12 mouse cellular contexts compared by ENCODE assay signal in genomic region chr5:66392861-66393529, GRCm38 (mm10).
DNase-seq lines count a peak whose midpoint lies in the region; ATAC-seq and TF ChIP-seq lines count a peak whose summit lies in the region.
"Had no signal": no experiment of that assay in that cellular context is flagged by ENCODE, and none has a peak within 500 bp of the region (broad histone marks: within the 10 kb centered on the region; RNA-seq: fewer than 3 reads in every experiment).

No protein-coding gene starts in this region.

- no peak overlapping the region for H3K27ac ChIP-seq in forebrain, postnatal 0 days (ENCODE audit: low read depth, low read length)
- H3K27ac ChIP-seq in forebrain, embryonic 10.5 days, result no peak overlapping the region
- H3K27ac ChIP-seq in midbrain, postnatal 0 days (ENCODE audit: low read depth, low read length), result no peak overlapping the region
- H3K27ac ChIP-seq in midbrain, embryonic 13.5 days, result no peak overlapping the region
- H3K27ac ChIP-seq in stomach, postnatal 0 days (replicated peaks), result no peak overlapping the region
- H3K27ac ChIP-seq: liver, embryonic 15.5 days had no signal

- 0 out of 2 replicates have a peak, but pooled peaks cover 3% of the 10 kb centered on the region for H3K36me3 ChIP-seq in forebrain, postnatal 0 days (ENCODE audit: insufficient read depth)
- H3K36me3 ChIP-seq in forebrain, embryonic 10.5 days (replicated peaks), result 0 out of 2 replicates have a peak, but pooled peaks cover under 1% of the 10 kb centered on the region
- no peaks in the 10 kb centered on the region for H3K36me3 ChIP-seq in midbrain, postnatal 0 days (ENCODE audit: insufficient read depth, low read length)
- peaks cover 3% of the 10 kb centered on the region for H3K36me3 ChIP-seq in midbrain, embryonic 13.5 days
- H3K36me3 ChIP-seq in stomach, postnatal 0 days (ENCODE audit: control insufficient read depth, insufficient read depth, low read length), result no peaks in the 10 kb centered on the region
- H3K36me3 ChIP-seq: G1E; liver, embryonic 15.5 days had no signal

- 51% methylated on average over 18 of the region's 18 CpGs for WGBS in forebrain, postnatal 0 days
- 66% methylated on average over 18 of the region's 18 CpGs for WGBS in forebrain, embryonic 10.5 days
- 57% methylated on average over 18 of the region's 18 CpGs for WGBS in midbrain, postnatal 0 days
- WGBS in midbrain, embryonic 13.5 days, result 64% methylated on average over 18 of the region's 18 CpGs
- 60% methylated on average over 18 of the region's 18 CpGs for WGBS in stomach, postnatal 0 days

- no peak overlapping the region for H3K4me2 ChIP-seq in forebrain, postnatal 0 days (ENCODE audit: low read depth)
- H3K4me2 ChIP-seq in midbrain, postnatal 0 days (ENCODE audit: low read depth, low read length, poor library complexity, severe bottlenecking), result no peak overlapping the region
- H3K4me2 ChIP-seq in midbrain, embryonic 13.5 days (replicated peaks), result no peak overlapping the region
- H3K4me2 ChIP-seq in stomach, postnatal 0 days (replicated peaks; ENCODE audit: low read depth), result no peak overlapping the region
- H3K4me2 ChIP-seq: liver, embryonic 15.5 days had no signal

- no peak for TF ChIP-seq CTCF in forebrain, postnatal 0 days (IDR thresholded peaks at IDR 0.05; ENCODE audit: low read depth)
- TF ChIP-seq CTCF in midbrain, postnatal 0 days (IDR thresholded peaks at IDR 0.05), result no peak
- no peak for TF ChIP-seq CTCF in stomach, postnatal 0 days (IDR thresholded peaks at IDR 0.05; ENCODE audit: low read depth)

- ATAC-seq in forebrain, postnatal 0 days, result peak; percentile 34; the same call in 1 of the 2 replicates
- ATAC-seq in midbrain, postnatal 0 days (ENCODE audit: low FRiP score), result no peak
- no peak for ATAC-seq in midbrain, embryonic 13.5 days
- ATAC-seq in stomach, postnatal 0 days (ENCODE audit: low FRiP score, low TSS enrichment), result peak; percentile 59; the same call in 1 of the 2 replicates
- no peak for ATAC-seq in CD4-positive, CD25-positive, alpha-beta regulatory T cell, adult 4 months
- ATAC-seq: midbrain, embryonic 16.5 days had no signal

- no peaks in the 10 kb centered on the region for H3K4me1 ChIP-seq in forebrain, postnatal 0 days (ENCODE audit: insufficient read depth)
- H3K4me1 ChIP-seq in forebrain, embryonic 10.5 days, result peaks cover 20% of the 10 kb centered on the region
- no peaks in the 10 kb centered on the region for H3K4me1 ChIP-seq in midbrain, postnatal 0 days (ENCODE audit: insufficient read depth, low read length)
- H3K4me1 ChIP-seq in midbrain, embryonic 13.5 days (replicated peaks), result peaks cover 25% of the 10 kb centered on the region
- H3K4me1 ChIP-seq in stomach, postnatal 0 days (replicated peaks; ENCODE audit: control insufficient read depth, insufficient read depth), result no peaks in the 10 kb centered on the region
- H3K4me1 ChIP-seq: liver, embryonic 15.5 days had no signal

- TF ChIP-seq EP300 in stomach, postnatal 0 days (optimal IDR thresholded peaks at IDR 0.05), result no peak

- H3K9me3 ChIP-seq in forebrain, postnatal 0 days (ENCODE audit: low read length), result no peaks in the 10 kb centered on the region
- no peaks in the 10 kb centered on the region for H3K9me3 ChIP-seq in forebrain, embryonic 10.5 days
- H3K9me3 ChIP-seq in midbrain, postnatal 0 days (ENCODE audit: low read length), result no peaks in the 10 kb centered on the region
- no peaks in the 10 kb centered on the region for H3K9me3 ChIP-seq in midbrain, embryonic 13.5 days
- H3K9me3 ChIP-seq in stomach, postnatal 0 days (ENCODE audit: control insufficient read depth, low read length), result no peaks in the 10 kb centered on the region
- H3K9me3 ChIP-seq: liver, embryonic 15.5 days had no signal

- H3K4me3 ChIP-seq in forebrain, postnatal 0 days (ENCODE audit: low read depth, low read length), result no peak overlapping the region
- no peak overlapping the region for H3K4me3 ChIP-seq in forebrain, embryonic 10.5 days
- H3K4me3 ChIP-seq in midbrain, postnatal 0 days (ENCODE audit: low read depth, low read length), result no peak overlapping the region
- H3K4me3 ChIP-seq in midbrain, embryonic 13.5 days (replicated peaks), result no peak overlapping the region
- no peak overlapping the region for H3K4me3 ChIP-seq in stomach, postnatal 0 days (ENCODE audit: low read depth, low read length)
- H3K4me3 ChIP-seq: liver, embryonic 15.5 days had no signal

- no peaks in the 10 kb centered on the region for H3K27me3 ChIP-seq in forebrain, postnatal 0 days (ENCODE audit: insufficient read depth, low read length)
- no peaks in the 10 kb centered on the region for H3K27me3 ChIP-seq in forebrain, embryonic 10.5 days (ENCODE audit: poor library complexity, severe bottlenecking)
- H3K27me3 ChIP-seq in midbrain, postnatal 0 days (ENCODE audit: insufficient read depth, low read length), result no peaks in the 10 kb centered on the region
- H3K27me3 ChIP-seq in midbrain, embryonic 13.5 days, result no peaks in the 10 kb centered on the region
- H3K27me3 ChIP-seq in stomach, postnatal 0 days (ENCODE audit: control insufficient read depth, insufficient read depth, low read length), result no peaks in the 10 kb centered on the region
- H3K27me3 ChIP-seq: liver, embryonic 15.5 days had no signal

- no peak for DNase-seq in forebrain, postnatal 0 days
- no peak for DNase-seq in forebrain, embryonic 10.5 days (ENCODE audit: extremely low spot score, low spot score)
- DNase-seq in midbrain, postnatal 0 days (ENCODE audit: low spot score), result peak; percentile 68
- DNase-seq in cerebellum, postnatal 36 days, result peak; percentile 22 to 27
- DNase-seq in stomach, postnatal 0 days (ENCODE audit: low spot score), result peak; percentile 55
- no peak for DNase-seq in adipocyte (ENCODE audit: low spot score)
- DNase-seq: retina, postnatal 1 day had no signal

- no peak overlapping the region for H3K9ac ChIP-seq in forebrain, postnatal 0 days
- no peak overlapping the region for H3K9ac ChIP-seq in midbrain, postnatal 0 days (replicated peaks; ENCODE audit: low read length, poor library complexity, severe bottlenecking)
- no peak overlapping the region for H3K9ac ChIP-seq in midbrain, embryonic 13.5 days (replicated peaks)
- H3K9ac ChIP-seq in stomach, postnatal 0 days (ENCODE audit: low read length), result no peak overlapping the region
- H3K9ac ChIP-seq: liver, embryonic 15.5 days had no signal

Comparison
In these comparisons a context has a peak if more than half of its experiments do, and no peak if none do; other contexts are left out.
1. ATAC-seq: peak in forebrain, postnatal 0 days (single experiment) and stomach, postnatal 0 days (single experiment); none in midbrain, postnatal 0 days (single experiment), midbrain, embryonic 13.5 days (single experiment) and CD4-positive, CD25-positive, alpha-beta regulatory T cell, adult 4 months (single experiment).
2. DNase-seq: peak in midbrain, postnatal 0 days (single experiment), cerebellum, postnatal 36 days (2 of 2) and stomach, postnatal 0 days (single experiment); none in forebrain, postnatal 0 days (single experiment), forebrain, embryonic 10.5 days (single experiment) and adipocyte (single experiment).